Mouse (Mus musculus) kidney, adult 8-10 months (tissue): ENCODE results near the gene Pde11a.
A peak's percentile ranks its signal among the peaks of the same experiment; 100 is the strongest.
"Not testable (repeated sequence)": the region's sequence is repeated elsewhere in the genome, so short reads cannot be mapped to it uniquely, and the experiment has no call there.

ENCODE experiments used
- DNase-seq, 2 experiments: peaks; one replicate each; pipeline ENCODE4 v3.0.0; 2022

Pde11a gene

GRCm38 (mm10) chr2:75983847-75984246, 354.7 kb downstream of the Pde11a start:
- DNase-seq = no peak

- no peak for DNase-seq
Measured at GRCm38 (mm10) chr2:75983091-75983490, 355.5 kb downstream of the Pde11a start.

DNA sequence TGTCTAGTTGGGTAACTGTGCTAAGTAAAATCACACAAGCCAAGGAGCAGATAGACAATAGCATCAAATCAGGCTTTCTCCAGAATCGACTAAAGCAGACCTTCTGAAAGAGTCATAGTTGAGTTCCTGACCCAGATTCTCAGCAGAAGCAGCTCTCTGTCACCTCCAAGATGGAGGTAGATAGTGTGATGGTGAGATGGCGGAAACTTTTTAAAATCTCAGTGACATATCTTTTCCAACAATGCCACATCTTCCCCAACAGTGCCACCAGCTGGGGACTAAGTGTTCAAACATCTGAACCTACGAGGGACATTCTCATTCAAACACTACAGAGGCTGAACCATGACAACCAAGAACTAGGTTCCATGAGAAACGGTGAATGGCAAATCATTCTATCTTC, 355.9 kb downstream of the Pde11a start:
- DNase-seq = no peak

DNA sequence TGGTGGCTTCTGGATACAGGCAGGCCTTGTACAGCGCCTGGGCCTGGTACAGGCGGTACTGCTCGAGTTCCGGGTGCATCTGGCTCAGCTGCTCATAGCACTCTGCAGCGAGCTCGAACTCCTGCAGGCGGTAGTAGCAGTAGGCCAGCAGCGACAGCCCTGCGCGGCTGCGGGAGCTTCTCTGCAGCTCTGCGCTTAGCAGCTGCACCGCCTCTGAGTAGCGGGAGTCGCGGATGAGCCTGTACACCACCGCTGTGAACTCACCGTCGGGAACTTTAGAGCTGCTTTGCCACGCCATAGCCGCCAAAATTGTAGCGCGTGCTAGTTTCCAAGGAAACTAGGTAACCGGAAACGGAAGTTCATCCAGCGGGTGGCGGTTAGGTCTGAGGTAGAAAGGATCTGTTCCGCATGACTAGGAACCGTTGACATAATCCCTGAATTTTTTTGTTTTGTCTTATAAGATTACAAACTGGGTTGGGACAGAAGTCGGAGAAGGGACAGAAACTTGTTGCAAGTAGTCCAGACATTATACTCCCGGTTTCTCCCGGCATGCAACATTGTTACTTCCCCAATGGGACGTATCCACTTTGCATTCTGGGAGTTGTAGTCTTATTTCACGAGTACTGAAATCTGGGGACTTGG, 357.0 kb downstream of the Pde11a start, which contains the start of gene Ttc30a1:
Gene Ttc30a1 (minus strand): TSS at position 528 of the 642 bp plus-strand sequence.
- peak; percentile 71 to 73 for DNase-seq

- DNase-seq = not testable (repeated sequence)
Measured at GRCm38 (mm10) chr2:75980933-75981439, 357.6 kb downstream of the Pde11a start.

GRCm38 (mm10) chr2:75977752-75978368, 360.7 kb downstream of the Pde11a start, which contains the start of gene Ttc30a2:
Ttc30a2 (minus strand) TSS chr2:75978170.
- peak in 1 of 2 experiments; percentile 44 for DNase-seq

GRCm38 (mm10) chr2:75976070-75976469, 362.5 kb downstream of the Pde11a start:
- DNase-seq = not testable (repeated sequence)

GRCm38 (mm10) chr2:75974131-75974530, 364.4 kb downstream of the Pde11a start:
- no peak for DNase-seq

DNA sequence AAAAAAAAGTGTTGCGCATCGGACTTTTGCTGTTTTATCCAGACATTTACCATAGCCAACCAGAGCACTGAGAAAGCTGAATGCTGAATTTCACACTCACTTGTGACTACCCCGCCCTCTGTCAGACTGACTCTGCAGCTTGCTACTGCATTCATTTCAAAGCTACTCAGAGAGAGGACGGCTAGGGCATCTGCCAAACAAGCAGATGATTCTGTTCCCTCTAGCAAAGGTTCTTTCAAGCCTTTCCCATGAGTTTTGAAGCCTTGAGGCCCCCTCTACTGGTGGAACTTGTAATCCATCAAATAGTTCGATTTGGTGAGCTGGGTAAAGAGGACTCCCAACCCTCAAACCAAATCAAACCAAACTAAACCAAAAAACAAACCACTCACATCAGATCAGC, 373.6 kb downstream of the Pde11a start:
- peak; percentile 40 to 59 for DNase-seq

GRCm38 (mm10) chr2:75964512-75964911, 374.1 kb downstream of the Pde11a start:
- DNase-seq = peak in 1 of 2 experiments; percentile 54

DNA sequence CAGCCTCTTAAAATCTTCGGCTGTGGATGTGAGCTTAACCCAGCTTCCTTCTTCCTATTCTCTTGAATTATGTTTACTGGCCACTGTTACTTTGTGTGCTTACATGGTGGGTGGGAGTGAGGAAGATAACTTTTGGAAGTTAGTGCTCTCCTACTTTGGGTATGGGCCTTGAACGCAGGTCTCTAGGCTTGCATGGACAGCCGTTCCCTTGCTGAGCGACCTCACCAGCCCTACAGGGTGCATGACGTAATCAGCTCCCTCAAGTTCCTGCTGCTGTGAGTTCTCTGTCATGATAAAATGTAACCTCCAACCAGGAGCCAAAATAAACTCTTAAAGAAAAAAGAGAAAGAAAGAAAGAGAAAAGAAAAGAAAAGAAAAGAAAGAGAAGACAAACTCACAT, 374.5 kb downstream of the Pde11a start:
- DNase-seq = no peak

GRCm38 (mm10) chr2:75963211-75963840, 375.2 kb downstream of the Pde11a start:
- DNase-seq = no peak

GRCm38 (mm10) chr2:75960366-75961330, 377.9 kb downstream of the Pde11a start:
- peak in 1 of 2 experiments; percentile 11 for DNase-seq

GRCm38 (mm10) chr2:75959850-75960365, 378.7 kb downstream of the Pde11a start:
- no peak for DNase-seq

DNA sequence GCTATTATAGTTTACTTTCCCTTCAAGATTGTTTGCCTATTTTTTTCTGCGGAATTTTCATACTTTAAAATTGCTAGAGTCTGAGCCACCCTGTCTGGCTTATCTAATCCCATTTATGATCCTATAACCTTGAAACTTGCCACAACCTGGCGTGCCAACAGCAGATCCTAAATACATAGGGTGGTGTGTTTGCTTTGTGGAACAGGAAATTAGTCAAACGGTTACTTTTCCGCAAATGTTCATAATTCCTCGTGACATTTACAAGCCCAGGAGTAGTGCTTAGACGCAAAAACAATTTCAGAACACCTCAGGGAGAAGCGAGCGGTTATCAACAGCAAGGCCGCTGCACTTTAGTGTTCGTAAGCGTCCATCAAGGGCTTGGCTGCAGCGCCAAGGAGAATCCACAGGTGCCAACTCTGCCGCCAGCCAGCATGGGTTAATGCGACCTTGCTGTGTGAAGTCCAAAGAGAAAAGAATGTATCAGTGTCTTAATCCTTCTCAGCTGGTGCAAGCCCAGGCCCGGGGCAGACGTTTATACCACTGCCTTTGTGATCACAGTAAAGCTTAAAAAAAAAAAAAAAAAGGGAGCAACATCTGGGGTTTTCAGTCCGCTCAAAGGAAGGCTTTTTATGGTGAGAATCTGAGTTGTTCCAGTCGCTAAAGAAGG, 379.3 kb downstream of the Pde11a start:
- DNase-seq = no peak

DNA sequence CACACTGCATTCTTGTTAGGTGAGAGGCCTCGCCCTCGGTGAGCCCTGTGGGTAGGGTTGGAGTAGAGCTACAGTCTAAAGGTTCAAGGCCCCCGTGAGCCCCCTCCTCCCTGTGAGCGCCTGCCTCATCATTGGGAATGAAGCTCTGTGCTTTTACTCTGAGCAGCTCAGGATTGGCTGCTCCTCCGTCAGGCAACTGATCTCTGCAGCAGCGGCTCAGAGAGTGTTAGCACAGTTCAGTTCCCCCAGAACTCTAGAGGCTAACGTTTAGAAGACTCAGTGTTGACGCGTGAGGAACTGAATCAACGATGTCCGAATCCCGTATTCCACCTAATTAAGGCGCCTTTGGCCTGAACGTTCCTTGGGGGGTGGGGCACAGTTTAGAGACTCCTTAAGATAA, 382.9 kb downstream of the Pde11a start:
- no peak for DNase-seq

- DNase-seq = no peak
Measured at GRCm38 (mm10) chr2:75953320-75953719, 385.3 kb downstream of the Pde11a start.

DNA sequence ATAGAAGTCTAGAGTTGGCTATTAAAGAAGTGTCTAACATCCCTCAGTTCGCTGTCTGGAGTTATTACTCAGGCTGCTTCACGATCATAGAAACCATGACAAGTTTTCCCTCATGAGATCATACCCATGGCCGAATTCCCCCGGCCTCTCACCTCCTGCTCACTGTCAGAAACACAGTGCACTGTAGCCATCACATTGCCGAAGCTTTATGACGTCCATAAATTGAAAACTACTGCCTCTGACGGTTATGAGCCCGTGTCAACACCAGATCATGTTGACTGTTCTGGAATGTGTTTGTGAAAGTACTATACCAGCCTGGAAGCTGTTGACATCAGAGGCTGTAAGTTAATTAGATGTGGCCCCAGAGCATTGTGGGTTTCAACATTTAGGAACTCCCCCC, 387.9 kb downstream of the Pde11a start:
- DNase-seq = no peak
